Mouse (Mus musculus) kidney, embryonic 15.5 days (tissue): ENCODE measurements at regions not wholly inside any gene's neighbourhood (a gene's known extent, or its start where the extent isn't known, plus 50 kb on each side); places are given as distances from the start of the nearest gene placed in this dataset.
A peak's percentile ranks its signal among the peaks of the same experiment; 100 is the strongest.

Experiments used
- ATAC-seq: fragments of 200-750 bp; cut with Nextera tagmentation; replicated peaks from 2 replicates; pipeline ENCODE4 v1.8.0; 2017; ENCODE audit warnings: moderate TSS enrichment; ENCODE audit not compliant: low FRiP score
- H3K27ac ChIP-seq: fragments of 300-500 bp; sonication (generic); 2 replicates; pipeline ENCODE4 v1.5.1; 2015; ENCODE audit warnings: mild to moderate bottlenecking, inconsistent platforms
- H3K27me3 ChIP-seq: fragments of 300-500 bp; sonication (generic); 2 replicates; pipeline ENCODE4 v1.6.1; 2015; ENCODE audit warnings: inconsistent platforms
- H3K36me3 ChIP-seq: fragments of 300-500 bp; sonication (generic); 2 replicates; pipeline ENCODE4 v1.6.1; 2015; ENCODE audit warnings: inconsistent platforms
- H3K4me1 ChIP-seq: fragments of 300-500 bp; sonication (generic); 2 replicates; pipeline ENCODE4 v1.6.1; 2015; ENCODE audit warnings: inconsistent platforms
- H3K4me2 ChIP-seq: fragments of 300-500 bp; sonication (generic); 2 replicates; pipeline ENCODE4 v1.6.1; 2015; ENCODE audit warnings: moderate library complexity, mild to moderate bottlenecking, inconsistent platforms
- H3K4me3 ChIP-seq: fragments of 300-500 bp; sonication (generic); replicated peaks from 2 replicates; pipeline ENCODE4 v1.5.1; 2015; ENCODE audit warnings: mild to moderate bottlenecking, inconsistent platforms
- H3K9ac ChIP-seq: fragments of 300-500 bp; sonication (generic); 2 replicates; pipeline ENCODE4 v1.6.1; 2015; ENCODE audit warnings: mild to moderate bottlenecking, inconsistent platforms
- H3K9me3 ChIP-seq: fragments of 300-500 bp; sonication (generic); replicated peaks from 2 replicates; pipeline ENCODE4 v1.6.1; 2016; ENCODE audit warnings: inconsistent platforms
- WGBS: fragments of 180-500 bp; shearing (Covaris S2); methylation state at CpG from one replicate; pipeline ENCODE4 v1.1.7; 2015; ENCODE audit warnings: mixed read lengths; 5-methylcytosine and 5-hydroxymethylcytosine counted together

GRCm38 (mm10) chr7:70972023-70972400 lies 379.3 kb downstream of the Gm10295 start:
- H3K9me3 ChIP-seq, result no peaks in the 10 kb centered on the region
- no peak overlapping the region for H3K4me2 ChIP-seq
- no peak overlapping the region for H3K9ac ChIP-seq
- H3K36me3 ChIP-seq, result no peaks in the 10 kb centered on the region
- peaks cover 10% of the 10 kb centered on the region for H3K4me1 ChIP-seq
- WGBS, result 19% methylated on average over 3 of the region's 3 CpGs
- H3K27ac ChIP-seq, result no peak overlapping the region
- no peak for ATAC-seq
- H3K27me3 ChIP-seq, result no peaks in the 10 kb centered on the region
- H3K4me3 ChIP-seq, result no peak overlapping the region

- H3K36me3 ChIP-seq, result no peaks in the 10 kb centered on the region
- peaks cover 10% of the 10 kb centered on the region for H3K4me1 ChIP-seq
- WGBS, result 16% methylated on average over 6 of the region's 6 CpGs
- H3K27ac ChIP-seq, result no peak overlapping the region
- no peaks in the 10 kb centered on the region for H3K9me3 ChIP-seq
- no peak overlapping the region for H3K9ac ChIP-seq
- ATAC-seq, result 0 out of 2 replicates have a peak, but pooled peaks have one; percentile 46
- no peaks in the 10 kb centered on the region for H3K27me3 ChIP-seq
- H3K4me3 ChIP-seq, result no peak overlapping the region
- H3K4me2 ChIP-seq, result no peak overlapping the region
These were observed 379.8 kb downstream of the Gm10295 start for GRCm38 (mm10) chr7:70971323-70972022.

- H3K4me3 ChIP-seq, result no peak overlapping the region
- no peaks in the 10 kb centered on the region for H3K36me3 ChIP-seq
- no peaks in the 10 kb centered on the region for H3K27me3 ChIP-seq
- H3K4me2 ChIP-seq, result no peak overlapping the region
- WGBS, result 69% methylated on average over 4 of the region's 4 CpGs
- no peak for ATAC-seq
- H3K9ac ChIP-seq, result no peak overlapping the region
- no peaks in the 10 kb centered on the region for H3K9me3 ChIP-seq
- no peak overlapping the region for H3K27ac ChIP-seq
- 0 out of 2 replicates have a peak, but pooled peaks cover 5% of the 10 kb centered on the region for H3K4me1 ChIP-seq
These were observed 398.8 kb downstream of the Gm10295 start for GRCm38 (mm10) chr7:70952318-70952959.

- Histone ChIP-seq H3K36me3 (no peaks in the 10 kb centered on the region), H3K27me3 (no peaks in the 10 kb centered on the region), H3K4me3 (no peak overlapping the region), H3K4me1 (0 out of 2 replicates have a peak, but pooled peaks cover 5% of the 10 kb centered on the region), H3K9me3 (no peaks in the 10 kb centered on the region), H3K4me2 (no peak overlapping the region), H3K9ac (no peak overlapping the region), H3K27ac (peak overlapping the region; percentile 30; the same call in 1 of the 2 replicates)
- 51% methylated on average over 5 of the region's 5 CpGs for WGBS
- no peak; the same call in 1 of the 2 replicates for ATAC-seq
These were observed 403.0 kb downstream of the Gm10295 start for GRCm38 (mm10) chr7:70948281-70948680.

GRCm38 (mm10) chr7:70946260-70946659 lies 405.0 kb downstream of the Gm10295 start:
- Histone ChIP-seq H3K4me3 (no peak overlapping the region), H3K36me3 (no peaks in the 10 kb centered on the region), H3K4me2 (no peak overlapping the region), H3K9ac (no peak overlapping the region), H3K27ac (no peak overlapping the region), H3K9me3 (no peaks in the 10 kb centered on the region), H3K27me3 (no peaks in the 10 kb centered on the region), H3K4me1 (0 out of 2 replicates have a peak, but pooled peaks cover 3% of the 10 kb centered on the region)
- WGBS, result 63% methylated on average over 2 of the region's 2 CpGs
- no peak for ATAC-seq

GRCm38 (mm10) chr7:70930911-70931310 lies 420.4 kb downstream of the Gm10295 start:
- Histone ChIP-seq H3K27ac (no peak overlapping the region), H3K4me2 (no peak overlapping the region), H3K27me3 (no peaks in the 10 kb centered on the region), H3K9ac (no peak overlapping the region), H3K4me3 (no peak overlapping the region), H3K4me1 (no peaks in the 10 kb centered on the region), H3K9me3 (peaks cover 6% of the 10 kb centered on the region; the same call in 1 of the 2 replicates), H3K36me3 (no peaks in the 10 kb centered on the region)
- 27% methylated on average over 6 of the region's 6 CpGs for WGBS
- ATAC-seq, result no peak

GRCm38 (mm10) chr7:70929935-70930334 lies 421.4 kb downstream of the Gm10295 start:
- no peak overlapping the region for H3K4me3 ChIP-seq
- ATAC-seq, result no peak
- no peaks in the 10 kb centered on the region for H3K4me1 ChIP-seq
- no peaks in the 10 kb centered on the region for H3K36me3 ChIP-seq
- H3K9ac ChIP-seq, result no peak overlapping the region
- WGBS, result 74% methylated on average over 11 of the region's 11 CpGs
- H3K4me2 ChIP-seq, result no peak overlapping the region
- no peak overlapping the region for H3K27ac ChIP-seq
- H3K27me3 ChIP-seq, result no peaks in the 10 kb centered on the region
- H3K9me3 ChIP-seq, result peaks cover 7% of the 10 kb centered on the region; the same call in 1 of the 2 replicates

GRCm38 (mm10) chr7:70928001-70928400 lies 423.3 kb downstream of the Gm10295 start:
- no peak for ATAC-seq

GRCm38 (mm10) chr7:70917016-70917415 lies 434.3 kb downstream of the Gm10295 start:
- Histone ChIP-seq H3K36me3 (no peaks in the 10 kb centered on the region), H3K27ac (no peak overlapping the region), H3K4me2 (no peak overlapping the region), H3K27me3 (no peaks in the 10 kb centered on the region), H3K4me3 (no peak overlapping the region), H3K9me3 (no peaks in the 10 kb centered on the region), H3K9ac (no peak overlapping the region), H3K4me1 (no peaks in the 10 kb centered on the region)
- ATAC-seq, result no peak
- WGBS, result 40% methylated on average over 4 of the region's 4 CpGs

More at GRCm38 (mm10) chr7:70928001-70928400, 423.3 kb downstream of the Gm10295 start:
- no peak overlapping the region for H3K4me3 ChIP-seq
- 80% methylated on average over 3 of the region's 3 CpGs for WGBS
- no peaks in the 10 kb centered on the region for H3K36me3 ChIP-seq
- peaks cover 7% of the 10 kb centered on the region; the same call in 1 of the 2 replicates for H3K9me3 ChIP-seq
- no peaks in the 10 kb centered on the region for H3K4me1 ChIP-seq
- H3K27ac ChIP-seq, result no peak overlapping the region
- H3K9ac ChIP-seq, result no peak overlapping the region
- no peaks in the 10 kb centered on the region for H3K27me3 ChIP-seq
- no peak overlapping the region for H3K4me2 ChIP-seq

GRCm38 (mm10) chr7:70908921-70909320 lies 442.4 kb downstream of the Gm10295 start:
- ATAC-seq, result no peak
- no peaks in the 10 kb centered on the region for H3K27me3 ChIP-seq
- no peaks in the 10 kb centered on the region for H3K36me3 ChIP-seq
- no peak overlapping the region for H3K4me3 ChIP-seq
- no peaks in the 10 kb centered on the region for H3K4me1 ChIP-seq
- WGBS, result 47% methylated on average over 3 of the region's 3 CpGs
- H3K9ac ChIP-seq, result no peak overlapping the region
- H3K4me2 ChIP-seq, result no peak overlapping the region
- H3K27ac ChIP-seq, result no peak overlapping the region
- no peaks in the 10 kb centered on the region for H3K9me3 ChIP-seq

- H3K27ac ChIP-seq, result no peak overlapping the region
- no peaks in the 10 kb centered on the region for H3K4me1 ChIP-seq
- H3K4me2 ChIP-seq, result no peak overlapping the region
- no peak overlapping the region for H3K4me3 ChIP-seq
- H3K9me3 ChIP-seq, result no peaks in the 10 kb centered on the region
- H3K9ac ChIP-seq, result no peak overlapping the region
- 91% methylated on average over 2 of the region's 2 CpGs for WGBS
- H3K36me3 ChIP-seq, result no peaks in the 10 kb centered on the region
- H3K27me3 ChIP-seq, result no peaks in the 10 kb centered on the region
- ATAC-seq, result no peak
These were observed 459.6 kb downstream of the Gm10295 start for GRCm38 (mm10) chr7:70891700-70892099.

- no peak overlapping the region for H3K27ac ChIP-seq
- ATAC-seq, result no peak
- H3K4me3 ChIP-seq, result no peak overlapping the region
- no peaks in the 10 kb centered on the region for H3K27me3 ChIP-seq
- no peak overlapping the region for H3K9ac ChIP-seq
- no peaks in the 10 kb centered on the region for H3K4me1 ChIP-seq
- no peaks in the 10 kb centered on the region for H3K36me3 ChIP-seq
- no peaks in the 10 kb centered on the region for H3K9me3 ChIP-seq
- no peak overlapping the region for H3K4me2 ChIP-seq
- 66% methylated on average over 2 of the region's 2 CpGs for WGBS
These were observed 470.8 kb downstream of the Gm10295 start for GRCm38 (mm10) chr7:70880496-70880895.
